Mouse (Mus musculus): ENCODE measurements around the gene Bex3.
A peak's percentile ranks its signal among the peaks of the same experiment; 100 is the strongest.
"Not testable (repeated sequence)": the region's sequence is repeated elsewhere in the genome, so short reads cannot be mapped to it uniquely, and the experiment has no call there.

Gene Bex3

GRCm38 (mm10) chrX:136269743-136270392 is at the start of gene Bex3:
TSS of gene Bex3 (plus strand) at chrX:136270253.
- peak; percentile 45 for DNase-seq (ENCODE audit: low read depth)

GRCm38 (mm10) chrX:136223714-136224113 is 46.3 kb upstream of the Bex3 start:
- DNase-seq (ENCODE audit: low read depth): no peak

- no peak for DNase-seq (ENCODE audit: low read depth)
Observed at GRCm38 (mm10) chrX:136227768-136228167, 42.3 kb upstream of the Bex3 start.

GRCm38 (mm10) chrX:136238118-136238517 is 31.9 kb upstream of the Bex3 start:
- peak; percentile 62 for DNase-seq (ENCODE audit: low read depth)

- DNase-seq (ENCODE audit: low read depth): peak; percentile 4
Observed at GRCm38 (mm10) chrX:136243181-136243580, 26.9 kb upstream of the Bex3 start.

GRCm38 (mm10) chrX:136244574-136245229 is 25.4 kb upstream of the Bex3 start, which contains the start of gene Tceal9:
TSS of gene Tceal9 (plus strand) at chrX:136245079.
- DNase-seq (ENCODE audit: low read depth): peak; percentile 84

- peak; percentile 41 for DNase-seq (ENCODE audit: low read depth)
Observed at GRCm38 (mm10) chrX:136245521-136246071, 24.5 kb upstream of the Bex3 start.

- DNase-seq (ENCODE audit: low read depth): no peak
Observed at GRCm38 (mm10) chrX:136248811-136249210, 21.2 kb upstream of the Bex3 start.

GRCm38 (mm10) chrX:136249671-136250070 is 20.4 kb upstream of the Bex3 start:
- DNase-seq (ENCODE audit: low read depth): no peak

GRCm38 (mm10) chrX:136252023-136252729 is 17.9 kb upstream of the Bex3 start:
- no peak for DNase-seq (ENCODE audit: low read depth)

GRCm38 (mm10) chrX:136267720-136268119 is 2.3 kb upstream of the Bex3 start:
- no peak for DNase-seq (ENCODE audit: low read depth)

GRCm38 (mm10) chrX:136268173-136268572 is 1.9 kb upstream of the Bex3 start:
- DNase-seq (ENCODE audit: low read depth): no peak

GRCm38 (mm10) chrX:136270393-136271111 is 499 bp downstream of the Bex3 start:
- not testable (repeated sequence) for DNase-seq (ENCODE audit: low read depth)

GRCm38 (mm10) chrX:136274542-136274941 is 4.5 kb downstream of the Bex3 start:
- no peak for DNase-seq (ENCODE audit: low read depth)

- no peak for DNase-seq (ENCODE audit: low read depth)
Observed at GRCm38 (mm10) chrX:136275386-136275785, 5.3 kb downstream of the Bex3 start.

GRCm38 (mm10) chrX:136277577-136277976 is 7.5 kb downstream of the Bex3 start:
- DNase-seq (ENCODE audit: low read depth): no peak

GRCm38 (mm10) chrX:136278401-136278800 is 8.3 kb downstream of the Bex3 start:
- no peak for DNase-seq (ENCODE audit: low read depth)

GRCm38 (mm10) chrX:136279410-136279809 is 9.4 kb downstream of the Bex3 start:
- no peak for DNase-seq (ENCODE audit: low read depth)

GRCm38 (mm10) chrX:136290817-136291281 is 20.8 kb downstream of the Bex3 start:
- peak; percentile 14 for DNase-seq (ENCODE audit: low read depth)

GRCm38 (mm10) chrX:136304295-136304694 is 34.2 kb downstream of the Bex3 start:
- peak; percentile 52 for DNase-seq (ENCODE audit: low read depth)

GRCm38 (mm10) chrX:136306196-136306595 is 36.1 kb downstream of the Bex3 start:
- DNase-seq (ENCODE audit: low read depth): no peak

- no peak for DNase-seq (ENCODE audit: low read depth)
Observed at GRCm38 (mm10) chrX:136313303-136313702, 43.2 kb downstream of the Bex3 start.
